In genomic region chr9:82404010-82404409, GRCm38 (mm10) we compare ENCODE assay signal across 15 mouse cellular contexts.
DNase-seq lines count a peak whose midpoint lies in the region; ATAC-seq and TF ChIP-seq lines count a peak whose summit lies in the region.
"Had no signal": no experiment of that assay in that cellular context is flagged by ENCODE, and none has a peak within 500 bp of the region (broad histone marks: within the 10 kb centered on the region; RNA-seq: fewer than 3 reads in every experiment).

No protein-coding gene starts in this region.

- no peak for TF ChIP-seq POLR2A in lung, adult 2 months (IDR thresholded peaks at IDR 0.05; ENCODE audit: borderline replicate concordance, extremely low read depth, low read depth, low read length)

- no peak for DNase-seq in heart, postnatal 0 days (ENCODE audit: low spot score)
- peak; percentile 7 for DNase-seq in lung, postnatal 36 days
- no peak for DNase-seq in lung, adult 2 months
- peak; percentile 42 for DNase-seq in gonadal fat pad, adult 2 months (ENCODE audit: low read depth)
- peak; percentile 21 for DNase-seq in urinary bladder, adult 2 months (ENCODE audit: low spot score)
- no peak for DNase-seq in layer of hippocampus, adult 18-20 months (ENCODE audit: low spot score in 2 of 2)
- no peak for DNase-seq in adrenal gland, postnatal 10 days
- DNase-seq: adrenal gland, postnatal 36 days; gastrocnemius, postnatal 14 days; layer of hippocampus, adult 9-11 months; liver, embryonic 13.5 days had no signal

- no peaks in the 10 kb centered on the region for H3K36me3 ChIP-seq in heart, postnatal 0 days (replicated peaks; ENCODE audit: control insufficient read depth, insufficient read depth, low read length)
- no peaks in the 10 kb centered on the region for H3K36me3 ChIP-seq in heart, embryonic 11.5 days (ENCODE audit: control insufficient read depth, insufficient read depth, low read length)
- H3K36me3 ChIP-seq: embryonic facial prominence, embryonic 15.5 days; hindbrain, embryonic 15.5 days; liver, embryonic 13.5 days had no signal

- H3K4me3 ChIP-seq in heart, postnatal 0 days (ENCODE audit: low read depth, low read length): no peak overlapping the region
- no peak overlapping the region for H3K4me3 ChIP-seq in heart, embryonic 11.5 days (ENCODE audit: low read depth, low read length)
- H3K4me3 ChIP-seq in lung, adult 2 months (replicated peaks; ENCODE audit: extremely low read depth, low read depth, low read length): no peak overlapping the region
- H3K4me3 ChIP-seq: embryonic facial prominence, embryonic 15.5 days; hindbrain, embryonic 15.5 days; liver, embryonic 13.5 days had no signal

- TF ChIP-seq CTCF in heart, postnatal 0 days (IDR thresholded peaks at IDR 0.05; ENCODE audit: low read depth): peak; percentile 20
- TF ChIP-seq CTCF in lung, adult 2 months (IDR thresholded peaks at IDR 0.05; ENCODE audit: insufficient read depth, low read length): no peak

- TF ChIP-seq EP300 in heart, postnatal 0 days (IDR thresholded peaks at IDR 0.05; ENCODE audit: low read depth): no peak

- no peaks in the 10 kb centered on the region for H3K4me1 ChIP-seq in heart, postnatal 0 days (ENCODE audit: control insufficient read depth, insufficient read depth)
- H3K4me1 ChIP-seq in heart, embryonic 11.5 days (ENCODE audit: control insufficient read depth, insufficient read depth, low read length): no peaks in the 10 kb centered on the region
- no peaks in the 10 kb centered on the region for H3K4me1 ChIP-seq in lung, adult 2 months (ENCODE audit: control insufficient read depth, insufficient read depth, low read length)
- H3K4me1 ChIP-seq: embryonic facial prominence, embryonic 15.5 days; hindbrain, embryonic 15.5 days; liver, embryonic 13.5 days had no signal

- no peak overlapping the region for H3K27ac ChIP-seq in heart, postnatal 0 days (ENCODE audit: low read depth)
- no peak overlapping the region for H3K27ac ChIP-seq in heart, embryonic 11.5 days (ENCODE audit: low read depth, low read length)
- H3K27ac ChIP-seq: embryonic facial prominence, embryonic 15.5 days; hindbrain, embryonic 15.5 days; liver, embryonic 13.5 days had no signal

- H3K27me3 ChIP-seq in heart, postnatal 0 days (ENCODE audit: control insufficient read depth, insufficient read depth, low read length): no peaks in the 10 kb centered on the region
- H3K27me3 ChIP-seq in heart, embryonic 11.5 days (ENCODE audit: control insufficient read depth, insufficient read depth, low read length): no peaks in the 10 kb centered on the region
- H3K27me3 ChIP-seq: embryonic facial prominence, embryonic 15.5 days; hindbrain, embryonic 15.5 days; liver, embryonic 13.5 days had no signal

- ATAC-seq in heart, postnatal 0 days (ENCODE audit: insufficient read depth, low read depth): no peak
- ATAC-seq in heart, embryonic 11.5 days (replicated peaks; ENCODE audit: insufficient number of reproducible peaks, low FRiP score, low TSS enrichment): no peak
- ATAC-seq: forebrain, embryonic 16.5 days had no signal

- no peak overlapping the region for H3K9ac ChIP-seq in heart, postnatal 0 days (replicated peaks; ENCODE audit: low read depth, low read length)
- no peak overlapping the region for H3K9ac ChIP-seq in heart, embryonic 11.5 days (ENCODE audit: low read depth, low read length)
- H3K9ac ChIP-seq: embryonic facial prominence, embryonic 15.5 days; hindbrain, embryonic 15.5 days; liver, embryonic 13.5 days had no signal

- H3K9me3 ChIP-seq in heart, postnatal 0 days (replicated peaks; ENCODE audit: control insufficient read depth, low read length): no peaks in the 10 kb centered on the region
- H3K9me3 ChIP-seq in heart, embryonic 11.5 days (replicated peaks; ENCODE audit: control insufficient read depth, low read length): no peaks in the 10 kb centered on the region
- H3K9me3 ChIP-seq: embryonic facial prominence, embryonic 15.5 days; hindbrain, embryonic 15.5 days; liver, embryonic 13.5 days had no signal

- H3K4me2 ChIP-seq in heart, postnatal 0 days (ENCODE audit: low read depth, low read length): no peak overlapping the region
- H3K4me2 ChIP-seq in heart, embryonic 11.5 days: no peak overlapping the region
- H3K4me2 ChIP-seq: embryonic facial prominence, embryonic 15.5 days; hindbrain, embryonic 15.5 days; liver, embryonic 13.5 days had no signal

Comparison
In these comparisons a context has a peak if more than half of its experiments do, and no peak if none do; other contexts are left out.
1. DNase-seq: peak in lung, postnatal 36 days (single experiment), gonadal fat pad, adult 2 months (single experiment) and urinary bladder, adult 2 months (single experiment); none in heart, postnatal 0 days (single experiment), lung, adult 2 months (single experiment), layer of hippocampus, adult 18-20 months (0 of 2) and adrenal gland, postnatal 10 days (single experiment).